Mouse (Mus musculus): ENCODE measurements around the gene Gm10762. TPM values are rescaled to one million over a fixed set of nuclear protein-coding genes. Genes with fewer than 3 reads are reported as not detected.

The Gm10762 gene
- total and polyA plus RNA-seq, 2 experiments from 2014 or later = 20.1 to 26.1 TPM

DNA sequence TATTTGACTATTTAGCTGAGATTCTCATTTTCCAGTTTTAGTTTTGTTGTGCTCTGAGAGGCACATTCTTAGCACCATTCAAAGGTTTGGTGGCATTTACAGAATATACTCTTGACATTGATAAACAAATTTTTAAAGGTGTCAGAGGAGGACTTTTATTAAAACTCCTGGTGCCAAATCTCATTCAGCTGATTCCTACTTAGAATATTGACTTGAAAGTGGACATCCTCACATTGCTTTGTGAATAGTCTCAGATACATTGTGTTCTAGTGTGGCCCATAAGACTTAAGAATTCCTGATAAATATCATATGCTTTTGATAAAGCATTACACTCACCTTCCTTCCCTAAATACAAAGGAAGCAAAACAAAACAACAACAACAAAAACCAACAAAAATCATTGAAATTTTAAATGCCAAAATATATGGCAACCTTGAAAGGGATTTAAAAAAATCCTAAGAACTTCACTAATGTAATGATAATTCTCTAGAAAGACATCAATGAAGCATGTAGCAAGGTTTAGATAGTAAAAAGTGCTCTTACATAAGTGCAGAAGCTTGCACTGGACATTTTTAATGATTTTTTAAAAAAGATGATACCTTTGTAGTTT lies 1.1 kb upstream of the Gm10762 start:
- Histone ChIP-seq H3K9ac (peak overlapping the region; percentile 100), H3K9me3 (ENCODE audit: low read length) (no peaks in the 10 kb centered on the region), H3K27me3 (ENCODE audit: insufficient read depth, low read length) (no peaks in the 10 kb centered on the region), H3K4me3 (ENCODE audit: low read depth, low read length) (peak overlapping the region; percentile 80), H3K4me1 (ENCODE audit: insufficient read depth) (peaks cover 15% of the 10 kb centered on the region), H3K27ac (ENCODE audit: low read depth, low read length) (peak overlapping the region; percentile 100), H3K4me2 (ENCODE audit: low read depth) (peak overlapping the region; percentile 60), H3K36me3 (ENCODE audit: insufficient read depth) (no peaks in the 10 kb centered on the region)
- TF ChIP-seq CTCF (IDR thresholded peaks at IDR 0.05; ENCODE audit: low read depth) = no peak
- DNase-seq (no peak), ATAC-seq (no peak)

DNA sequence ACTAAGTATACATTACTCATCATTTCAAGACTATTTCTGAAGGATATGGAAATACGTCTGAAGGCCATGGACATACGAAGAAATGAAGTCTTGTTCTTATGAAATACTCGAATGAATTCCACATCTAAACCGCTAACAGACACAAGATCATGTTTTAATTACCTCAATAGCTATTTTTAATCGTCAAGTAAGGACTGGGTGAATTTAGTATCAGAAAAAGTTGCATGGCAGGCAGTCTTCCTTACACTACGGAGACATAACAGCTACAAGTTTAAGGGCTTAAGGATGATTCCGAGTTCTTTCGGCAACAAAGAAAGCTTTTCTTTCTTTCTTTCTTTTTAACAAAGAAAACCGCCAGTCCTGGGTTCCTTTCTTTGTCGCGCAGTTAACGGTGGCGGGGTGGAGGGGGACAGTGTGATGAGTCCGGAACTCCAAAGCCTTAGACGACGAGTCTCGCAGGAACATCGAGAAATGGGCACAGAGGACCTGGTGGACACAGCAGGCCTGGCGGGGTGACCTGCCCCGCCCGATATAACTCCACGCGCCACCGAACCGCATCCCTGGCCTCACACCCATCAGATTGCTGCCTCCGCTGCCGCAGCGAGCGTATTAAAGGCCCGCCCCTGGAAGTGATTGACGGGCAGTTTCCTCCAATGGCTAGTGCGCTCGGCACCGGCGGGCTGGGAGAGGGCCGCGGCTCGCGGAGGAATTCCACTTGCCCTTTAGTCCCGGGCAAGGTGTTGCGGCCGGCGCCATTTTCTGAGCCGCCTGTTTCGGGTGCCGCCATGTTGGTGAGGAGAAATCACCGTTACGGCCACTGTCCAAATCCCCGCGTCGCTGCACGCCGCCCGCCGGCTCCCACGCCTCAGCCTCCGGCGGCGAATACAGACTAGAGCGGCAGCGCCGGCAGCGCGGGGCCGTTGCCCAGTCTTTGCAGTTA lies 614 bp downstream of the Gm10762 start, which contains the start of gene Zc3h6:
Gene Zc3h6 (plus strand): TSS at position 762 of the 940 bp plus-strand sequence.
- no peaks in the 10 kb centered on the region for H3K9me3 ChIP-seq (ENCODE audit: low read length)
- H3K4me1 ChIP-seq (ENCODE audit: insufficient read depth) = peaks cover 15% of the 10 kb centered on the region
- no peak for TF ChIP-seq CTCF (IDR thresholded peaks at IDR 0.05; ENCODE audit: low read depth)
- H3K36me3 ChIP-seq (ENCODE audit: insufficient read depth) = no peaks in the 10 kb centered on the region
- H3K4me3 ChIP-seq (ENCODE audit: low read depth, low read length) = peak within 1 kb of the TSS; percentile 80
- H3K9ac ChIP-seq = peak within 1 kb of the TSS; percentile 100
- H3K27me3 ChIP-seq (ENCODE audit: insufficient read depth, low read length) = no peaks in the 10 kb centered on the region
- ATAC-seq = peak; percentile 98
- peak; percentile 100 for DNase-seq
- peak within 1 kb of the TSS; percentile 100 for H3K27ac ChIP-seq (ENCODE audit: low read depth, low read length)
- under 1% methylated on average over 65 of the region's 65 CpGs for WGBS
- H3K4me2 ChIP-seq (ENCODE audit: low read depth) = peak within 1 kb of the TSS; percentile 60

DNA sequence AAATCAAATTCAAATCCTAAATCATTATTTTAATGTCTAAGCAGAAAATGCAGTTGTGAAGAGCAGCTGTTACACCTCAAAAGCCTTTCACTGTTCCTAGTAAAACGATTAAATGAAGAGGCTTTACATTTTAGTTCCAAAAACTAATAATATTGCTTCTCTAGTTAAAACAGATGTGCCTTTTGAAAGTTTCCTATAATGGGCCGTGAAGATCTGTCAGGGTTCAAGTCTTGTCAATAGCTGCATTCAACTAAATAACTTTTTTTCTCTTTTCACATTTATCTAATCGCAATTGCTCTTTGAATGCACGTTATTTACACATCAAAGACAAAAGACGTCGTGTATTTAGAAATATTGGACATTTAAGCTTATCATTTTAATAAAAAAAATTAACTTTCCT lies 1.3 kb downstream of the Gm10762 start:
- no peak for TF ChIP-seq CTCF (IDR thresholded peaks at IDR 0.05; ENCODE audit: low read depth)
- peak overlapping the region; percentile 60 for H3K4me2 ChIP-seq (ENCODE audit: low read depth)
- H3K4me3 ChIP-seq (ENCODE audit: low read depth, low read length) = peak overlapping the region; percentile 80
- no peaks in the 10 kb centered on the region for H3K9me3 ChIP-seq (ENCODE audit: low read length)
- ATAC-seq (no peak), DNase-seq (peak; percentile 32)
- H3K9ac ChIP-seq = peak overlapping the region; percentile 100
- H3K27me3 ChIP-seq (ENCODE audit: insufficient read depth, low read length) = no peaks in the 10 kb centered on the region
- peaks cover 15% of the 10 kb centered on the region for H3K4me1 ChIP-seq (ENCODE audit: insufficient read depth)
- H3K36me3 ChIP-seq (ENCODE audit: insufficient read depth) = no peaks in the 10 kb centered on the region
- 2% methylated on average over 6 of the region's 6 CpGs for WGBS
- H3K27ac ChIP-seq (ENCODE audit: low read depth, low read length) = peak overlapping the region; percentile 100

DNA sequence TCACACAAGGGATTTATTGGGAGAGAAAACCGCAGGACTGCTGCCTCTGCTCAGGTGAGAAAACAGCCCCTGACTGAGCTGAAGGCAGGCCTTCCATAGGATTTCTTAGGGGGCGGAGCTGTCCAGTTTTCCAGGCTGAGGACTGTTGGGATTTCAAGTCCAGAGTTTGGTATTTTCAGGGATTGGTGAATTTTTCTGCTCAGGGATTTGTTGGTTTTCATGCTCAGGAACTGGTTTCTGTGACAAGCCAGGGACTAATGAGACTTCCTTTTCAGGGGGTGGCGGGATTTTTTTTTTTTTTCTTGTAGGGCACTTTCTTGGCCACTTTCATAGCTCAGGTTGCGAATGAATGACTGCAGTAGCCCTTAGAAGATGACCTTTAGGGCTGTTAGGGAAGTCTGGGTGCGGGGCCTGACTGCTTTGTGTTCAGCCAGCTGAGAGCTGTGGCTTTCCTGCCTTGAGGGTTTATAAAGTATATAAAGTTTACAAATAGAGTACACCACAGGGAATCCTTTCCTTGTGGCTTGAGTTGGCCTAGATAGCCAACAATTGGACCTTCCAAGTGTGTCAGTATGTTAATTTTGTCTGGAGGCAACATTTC lies 1.9 kb downstream of the Gm10762 start:
- H3K9ac ChIP-seq = no peak overlapping the region
- H3K4me3 ChIP-seq (ENCODE audit: low read depth, low read length) = no peak overlapping the region; the same call in 1 of the 2 replicates

DNA sequence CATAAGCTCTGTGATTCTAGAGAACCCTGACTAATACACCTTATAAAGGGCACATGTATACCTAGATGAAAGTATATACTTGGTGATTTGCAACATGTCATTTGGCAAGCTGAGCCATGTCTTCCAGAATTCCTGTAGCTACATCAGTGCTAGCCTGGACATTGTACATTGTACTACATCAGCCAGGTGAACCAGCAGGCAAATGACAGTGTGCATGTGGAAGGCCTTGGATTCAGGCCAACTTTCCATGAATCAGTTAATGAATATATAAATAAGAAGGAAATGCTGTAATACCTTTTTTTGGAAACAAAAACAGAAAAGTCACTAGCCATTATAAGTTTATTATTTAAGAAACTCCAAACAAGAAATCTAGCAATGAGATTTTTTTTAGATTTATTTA lies 13.3 kb downstream of the Gm10762 start:
- Histone ChIP-seq H3K9ac (no peak overlapping the region), H3K27ac (ENCODE audit: low read depth, low read length) (no peak overlapping the region), H3K4me2 (ENCODE audit: low read depth) (no peak overlapping the region), H3K9me3 (ENCODE audit: low read length) (no peaks in the 10 kb centered on the region), H3K36me3 (ENCODE audit: insufficient read depth) (no peaks in the 10 kb centered on the region), H3K4me1 (ENCODE audit: insufficient read depth) (no peaks in the 10 kb centered on the region), H3K27me3 (ENCODE audit: insufficient read depth, low read length) (no peaks in the 10 kb centered on the region), H3K4me3 (ENCODE audit: low read depth, low read length) (no peak overlapping the region)
- no peak for TF ChIP-seq CTCF (IDR thresholded peaks at IDR 0.05; ENCODE audit: low read depth)
- ATAC-seq = no peak
- no peak for DNase-seq

More for the DNA sequence above, 1.9 kb downstream of the Gm10762 start:
- Histone ChIP-seq H3K27ac (ENCODE audit: low read depth, low read length) (peak overlapping the region; percentile 100), H3K4me2 (ENCODE audit: low read depth) (peak overlapping the region; percentile 60), H3K9me3 (ENCODE audit: low read length) (no peaks in the 10 kb centered on the region), H3K27me3 (ENCODE audit: insufficient read depth, low read length) (no peaks in the 10 kb centered on the region), H3K36me3 (ENCODE audit: insufficient read depth) (no peaks in the 10 kb centered on the region), H3K4me1 (ENCODE audit: insufficient read depth) (peaks cover 15% of the 10 kb centered on the region)
- no peak for TF ChIP-seq CTCF (IDR thresholded peaks at IDR 0.05; ENCODE audit: low read depth)
- DNase-seq (no peak), ATAC-seq (no peak)
- WGBS = 41% methylated on average over 5 of the region's 5 CpGs

DNA sequence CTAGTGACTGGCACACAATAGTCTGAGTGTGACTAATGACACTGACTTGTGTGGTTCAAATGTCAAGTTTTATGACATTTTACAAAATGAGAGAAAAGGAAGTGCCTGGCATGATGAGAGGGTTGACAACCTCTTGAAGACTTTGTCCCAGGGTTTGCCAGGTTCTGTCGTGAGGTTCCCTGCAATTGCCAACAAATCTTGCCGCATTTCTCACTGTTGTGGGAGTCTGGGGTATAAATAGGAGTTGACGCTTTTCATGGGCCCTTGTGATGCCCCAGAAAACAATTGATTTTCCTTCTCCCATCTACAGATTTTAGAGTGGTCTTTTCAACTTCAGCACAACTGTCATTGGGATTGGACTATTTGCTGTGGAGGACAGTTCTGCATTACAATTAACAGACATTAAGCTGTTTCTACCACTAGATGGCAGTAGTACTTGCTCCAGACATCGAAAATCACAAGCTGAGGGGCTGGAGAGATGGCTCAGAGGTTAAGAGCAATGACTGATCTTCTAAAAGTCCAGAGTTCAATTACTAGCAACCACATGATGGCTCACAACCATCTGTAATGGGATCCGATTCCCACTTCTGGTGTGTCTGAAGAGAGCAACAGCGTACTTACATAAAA lies 19.4 kb downstream of the Gm10762 start:
- Histone ChIP-seq H3K36me3 (ENCODE audit: insufficient read depth) (no peaks in the 10 kb centered on the region), H3K27me3 (ENCODE audit: insufficient read depth, low read length) (no peaks in the 10 kb centered on the region), H3K4me1 (ENCODE audit: insufficient read depth) (no peaks in the 10 kb centered on the region), H3K4me2 (ENCODE audit: low read depth) (no peak overlapping the region), H3K9ac (no peak overlapping the region), H3K4me3 (ENCODE audit: low read depth, low read length) (no peak overlapping the region), H3K9me3 (ENCODE audit: low read length) (no peaks in the 10 kb centered on the region), H3K27ac (ENCODE audit: low read depth, low read length) (no peak overlapping the region)
- 28% methylated on average over 6 of the region's 6 CpGs for WGBS
- ATAC-seq (peak; percentile 42), DNase-seq (peak; percentile 67)
- peak; percentile 87 for TF ChIP-seq CTCF (IDR thresholded peaks at IDR 0.05; ENCODE audit: low read depth)

Measured in forebrain, postnatal 0 days (tissue).